Mouse (Mus musculus) intestine, embryonic 15.5 days (tissue): ENCODE measurements around the gene Frmd4a. TPM values are rescaled to one million over a fixed set of nuclear protein-coding genes. Genes with fewer than 3 reads are reported as not detected.

Experiments used
- ATAC-seq: fragments of 200-750 bp; cut with Nextera tagmentation; 2 replicates; pipeline ENCODE4 v1.8.0; 2017; ENCODE audit warnings: moderate TSS enrichment, moderate library complexity
- H3K27ac ChIP-seq: fragments of 300-500 bp; sonication (generic); 2 replicates; pipeline ENCODE4 v1.5.1; 2015; ENCODE audit warnings: mild to moderate bottlenecking, inconsistent platforms
- H3K27me3 ChIP-seq: fragments of 300-500 bp; sonication (generic); replicated peaks from 2 replicates; pipeline ENCODE4 v1.6.1; 2015; ENCODE audit warnings: inconsistent platforms
- H3K36me3 ChIP-seq: fragments of 300-500 bp; sonication (generic); 2 replicates; pipeline ENCODE4 v1.6.1; 2015; ENCODE audit warnings: inconsistent platforms
- H3K4me1 ChIP-seq: fragments of 300-500 bp; sonication (generic); replicated peaks from 2 replicates; pipeline ENCODE4 v1.6.1; 2015; ENCODE audit warnings: inconsistent platforms
- H3K4me2 ChIP-seq: fragments of 300-500 bp; sonication (generic); replicated peaks from 2 replicates; pipeline ENCODE4 v1.6.1; 2015; ENCODE audit warnings: mild to moderate bottlenecking, inconsistent platforms
- H3K4me3 ChIP-seq: fragments of 300-500 bp; sonication (generic); replicated peaks from 2 replicates; pipeline ENCODE4 v1.5.1; 2015; ENCODE audit warnings: inconsistent platforms
- H3K9ac ChIP-seq: fragments of 300-500 bp; sonication (generic); 2 replicates; pipeline ENCODE4 v1.6.1; 2015; ENCODE audit warnings: inconsistent platforms
- H3K9me3 ChIP-seq: fragments of 300-500 bp; sonication (generic); 2 replicates; pipeline ENCODE4 v1.6.1; 2016; ENCODE audit warnings: inconsistent platforms
- WGBS: fragments of 180-500 bp; shearing (Covaris S2); methylation state at CpG from one replicate; pipeline ENCODE4 v1.1.7; 2015; 5-methylcytosine and 5-hydroxymethylcytosine counted together
- polyA plus RNA-seq: library from polyadenylated mRNA; unstranded; fragments of >200 nt; fragmentation: Nextera tagmentation; extraction: Ambion mirVana; gene quantifications from 2 replicates; pipeline ENCODE4 v1.2.1, GENCODE M21; 2015

Gene Frmd4a
- polyA plus RNA-seq, 1 experiment from 2014 or later = 21.0 TPM

DNA sequence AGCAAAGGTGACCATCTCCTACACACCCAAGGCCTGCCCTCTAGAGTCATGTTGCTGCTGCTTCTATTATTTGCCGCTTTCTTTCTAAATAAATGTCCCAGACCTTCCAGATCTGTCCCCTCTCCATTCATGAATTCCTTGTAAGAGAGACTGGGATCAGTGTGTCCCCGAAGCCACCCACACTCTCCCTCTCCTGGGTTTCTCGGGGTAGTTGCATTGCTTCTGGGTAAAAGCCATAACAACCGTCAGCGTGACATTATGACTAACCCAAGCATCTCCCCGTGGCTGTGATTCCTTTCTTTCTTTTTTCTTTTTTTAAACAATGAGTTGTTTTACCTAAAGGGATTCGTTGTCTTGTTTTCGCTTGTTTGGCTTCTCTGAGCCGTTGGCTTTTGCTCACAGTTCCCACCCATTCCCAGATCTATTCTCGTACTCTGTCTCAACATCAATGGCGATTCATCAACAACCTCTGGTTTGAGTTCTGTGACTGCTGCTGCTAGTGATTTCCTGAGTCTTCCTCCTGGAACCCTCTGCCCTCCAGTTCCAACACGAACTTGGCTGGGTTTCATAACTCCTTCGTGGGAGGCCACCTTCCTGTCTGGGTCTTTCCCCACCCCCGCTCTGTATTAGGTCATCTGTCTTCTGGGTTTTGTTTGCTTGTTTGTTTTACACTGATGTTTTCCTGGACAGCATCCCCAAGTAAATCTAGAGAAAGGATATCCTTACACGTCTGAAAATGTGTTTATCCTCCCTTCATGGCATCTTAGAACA, 483.9 kb downstream of the Frmd4a start:
- H3K27ac ChIP-seq = no peak overlapping the region
- 72% methylated on average over 15 of the region's 15 CpGs for WGBS
- no peak overlapping the region for H3K4me2 ChIP-seq
- H3K4me1 ChIP-seq = no peaks in the 10 kb centered on the region
- no peaks in the 10 kb centered on the region for H3K27me3 ChIP-seq
- H3K36me3 ChIP-seq = no peaks in the 10 kb centered on the region
- no peak overlapping the region for H3K4me3 ChIP-seq
- H3K9ac ChIP-seq = no peak overlapping the region
- no peak for ATAC-seq
- no peaks in the 10 kb centered on the region for H3K9me3 ChIP-seq

- Histone ChIP-seq H3K9me3 (no peaks in the 10 kb centered on the region), H3K36me3 (no peaks in the 10 kb centered on the region), H3K27ac (no peak overlapping the region), H3K4me1 (peaks cover 8% of the 10 kb centered on the region), H3K27me3 (no peaks in the 10 kb centered on the region), H3K4me2 (no peak overlapping the region), H3K9ac (no peak overlapping the region), H3K4me3 (no peak overlapping the region)
- 86% methylated on average over 10 of the region's 10 CpGs for WGBS
- ATAC-seq = no peak
These were observed 486.9 kb downstream of the Frmd4a start for GRCm38 (mm10) chr2:4504413-4504812.

- H3K9ac ChIP-seq = no peak overlapping the region
- H3K4me2 ChIP-seq = no peak overlapping the region
- no peaks in the 10 kb centered on the region for H3K9me3 ChIP-seq
- no peak for ATAC-seq
- 86% methylated on average over 4 of the region's 4 CpGs for WGBS
- no peaks in the 10 kb centered on the region for H3K27me3 ChIP-seq
- no peaks in the 10 kb centered on the region for H3K36me3 ChIP-seq
- H3K27ac ChIP-seq = no peak overlapping the region
- H3K4me1 ChIP-seq = peaks cover 18% of the 10 kb centered on the region
- no peak overlapping the region for H3K4me3 ChIP-seq
These were observed 488.2 kb downstream of the Frmd4a start for GRCm38 (mm10) chr2:4505695-4506094.

GRCm38 (mm10) chr2:4506659-4507058, 489.1 kb downstream of the Frmd4a start:
- WGBS = 93% methylated on average over 9 of the region's 9 CpGs
- Histone ChIP-seq H3K36me3 (no peaks in the 10 kb centered on the region), H3K9ac (no peak overlapping the region), H3K4me1 (peaks cover 18% of the 10 kb centered on the region), H3K27ac (no peak overlapping the region), H3K27me3 (no peaks in the 10 kb centered on the region), H3K4me2 (no peak overlapping the region), H3K9me3 (no peaks in the 10 kb centered on the region), H3K4me3 (no peak overlapping the region)
- no peak for ATAC-seq

DNA sequence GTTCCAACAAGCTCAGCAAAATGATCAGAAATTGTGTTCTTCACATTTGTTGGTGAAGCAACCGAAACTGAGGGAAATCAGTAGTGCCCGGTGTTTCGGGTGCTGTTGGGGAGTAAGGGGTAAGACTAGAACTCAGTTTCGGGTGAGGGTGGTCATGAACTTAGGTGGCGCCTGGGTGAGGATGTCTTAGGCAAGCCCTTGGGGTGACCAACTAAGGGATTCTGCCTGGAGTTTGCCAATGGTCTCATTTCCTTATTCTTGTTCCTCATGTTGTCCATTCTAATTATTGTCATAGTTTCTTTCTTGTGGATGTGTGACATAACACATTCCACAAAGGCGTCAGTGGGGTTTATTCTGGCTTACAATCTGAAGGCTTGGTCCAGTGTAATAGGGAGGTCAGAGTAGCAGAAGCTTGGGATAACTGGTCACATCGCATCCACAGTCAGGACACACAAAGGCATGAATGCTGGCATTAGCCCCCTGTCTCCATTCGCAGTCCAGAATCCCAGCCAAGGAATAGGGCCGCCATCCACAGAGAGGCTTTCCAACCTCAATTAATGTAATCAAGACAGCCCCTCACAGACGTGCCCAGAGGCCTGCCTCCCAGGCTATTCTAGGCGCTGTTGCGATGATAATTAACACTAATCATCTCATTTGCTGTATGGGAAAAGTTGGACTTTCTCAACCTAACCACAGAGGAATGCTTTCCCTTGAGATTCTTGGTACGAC, 490.5 kb downstream of the Frmd4a start:
- no peaks in the 10 kb centered on the region for H3K27me3 ChIP-seq
- ATAC-seq = no peak
- no peaks in the 10 kb centered on the region for H3K9me3 ChIP-seq
- no peak overlapping the region for H3K4me2 ChIP-seq
- 88% methylated on average over 13 of the region's 13 CpGs for WGBS
- H3K27ac ChIP-seq = no peak overlapping the region
- H3K36me3 ChIP-seq = no peaks in the 10 kb centered on the region
- H3K9ac ChIP-seq = no peak overlapping the region
- peaks cover 25% of the 10 kb centered on the region for H3K4me1 ChIP-seq
- H3K4me3 ChIP-seq = no peak overlapping the region

GRCm38 (mm10) chr2:4508959-4509615, 491.6 kb downstream of the Frmd4a start:
- Histone ChIP-seq H3K4me1 (peaks cover 25% of the 10 kb centered on the region), H3K9ac (no peak overlapping the region), H3K36me3 (no peaks in the 10 kb centered on the region), H3K4me2 (peak overlapping the region; percentile 14; the same call in 1 of the 2 replicates), H3K9me3 (no peaks in the 10 kb centered on the region), H3K27ac (peak overlapping the region; percentile 81), H3K4me3 (no peak overlapping the region), H3K27me3 (no peaks in the 10 kb centered on the region)
- 41% methylated on average over 10 of the region's 10 CpGs for WGBS
- ATAC-seq = no peak

GRCm38 (mm10) chr2:4509739-4510138, 492.2 kb downstream of the Frmd4a start:
- no peaks in the 10 kb centered on the region for H3K27me3 ChIP-seq
- H3K4me1 ChIP-seq = peaks cover 25% of the 10 kb centered on the region
- H3K9ac ChIP-seq = no peak overlapping the region
- no peaks in the 10 kb centered on the region for H3K9me3 ChIP-seq
- WGBS = 32% methylated on average over 5 of the region's 5 CpGs
- ATAC-seq = peak; percentile 70
- H3K27ac ChIP-seq = peak overlapping the region; percentile 81
- H3K4me3 ChIP-seq = no peak overlapping the region
- peak overlapping the region; percentile 20 for H3K4me2 ChIP-seq
- H3K36me3 ChIP-seq = no peaks in the 10 kb centered on the region

- Histone ChIP-seq H3K36me3 (no peaks in the 10 kb centered on the region), H3K4me3 (no peak overlapping the region), H3K4me1 (peaks cover 25% of the 10 kb centered on the region), H3K27me3 (no peaks in the 10 kb centered on the region), H3K27ac (peak overlapping the region; percentile 81), H3K4me2 (peak overlapping the region; percentile 20), H3K9me3 (no peaks in the 10 kb centered on the region), H3K9ac (no peak overlapping the region)
- 37% methylated on average over 11 of the region's 11 CpGs for WGBS
- ATAC-seq = peak; percentile 82
These were observed 492.9 kb downstream of the Frmd4a start for GRCm38 (mm10) chr2:4510208-4511079.

- H3K9me3 ChIP-seq = no peaks in the 10 kb centered on the region
- no peak overlapping the region for H3K9ac ChIP-seq
- H3K27me3 ChIP-seq = no peaks in the 10 kb centered on the region
- ATAC-seq = no peak
- H3K36me3 ChIP-seq = no peaks in the 10 kb centered on the region
- WGBS = 81% methylated on average over 2 of the region's 2 CpGs
- H3K4me3 ChIP-seq = no peak overlapping the region
- H3K4me2 ChIP-seq = no peak overlapping the region
- H3K27ac ChIP-seq = 0 out of 2 replicates have a peak overlapping the region, but pooled peaks have one; percentile 4
- H3K4me1 ChIP-seq = peaks cover 25% of the 10 kb centered on the region
These were observed 493.5 kb downstream of the Frmd4a start for GRCm38 (mm10) chr2:4511080-4511386.

DNA sequence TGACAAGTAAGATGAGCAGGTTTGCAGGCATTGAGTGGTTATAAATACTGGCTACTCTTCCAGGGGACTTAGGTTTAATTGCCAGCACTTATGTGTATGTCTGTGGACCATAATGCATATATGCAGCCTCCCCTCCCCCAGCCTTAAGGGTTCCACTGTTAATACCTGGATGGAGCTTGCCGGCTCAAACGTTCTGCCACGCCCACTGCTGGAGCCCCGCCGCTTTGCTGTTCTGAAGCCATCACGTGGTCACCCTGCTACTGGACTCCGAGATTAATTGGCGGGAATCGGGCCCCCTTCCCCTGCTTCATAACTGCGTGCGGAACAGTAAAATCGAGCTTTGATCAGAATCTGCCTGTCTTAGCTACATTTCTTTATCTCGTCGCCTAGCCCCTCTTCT, 495.1 kb downstream of the Frmd4a start:
- Histone ChIP-seq H3K27ac (no peak overlapping the region), H3K9me3 (no peaks in the 10 kb centered on the region), H3K4me1 (peaks cover 25% of the 10 kb centered on the region), H3K27me3 (no peaks in the 10 kb centered on the region), H3K36me3 (no peaks in the 10 kb centered on the region), H3K4me2 (0 out of 2 replicates have a peak overlapping the region, but pooled peaks have one; percentile 19), H3K4me3 (no peak overlapping the region), H3K9ac (no peak overlapping the region)
- WGBS = 37% methylated on average over 14 of the region's 14 CpGs
- ATAC-seq = no peak

- no peak overlapping the region for H3K4me2 ChIP-seq
- no peaks in the 10 kb centered on the region for H3K9me3 ChIP-seq
- no peak overlapping the region for H3K9ac ChIP-seq
- no peak overlapping the region for H3K4me3 ChIP-seq
- peaks cover 7% of the 10 kb centered on the region for H3K4me1 ChIP-seq
- 89% methylated on average over 3 of the region's 3 CpGs for WGBS
- no peaks in the 10 kb centered on the region for H3K36me3 ChIP-seq
- ATAC-seq = no peak
- H3K27ac ChIP-seq = peak overlapping the region; percentile 20; the same call in 1 of the 2 replicates
- H3K27me3 ChIP-seq = no peaks in the 10 kb centered on the region
These were observed 498.4 kb downstream of the Frmd4a start for GRCm38 (mm10) chr2:4515910-4516309.
